Mouse (Mus musculus): ENCODE data around the gene Nkain2.

DNA sequence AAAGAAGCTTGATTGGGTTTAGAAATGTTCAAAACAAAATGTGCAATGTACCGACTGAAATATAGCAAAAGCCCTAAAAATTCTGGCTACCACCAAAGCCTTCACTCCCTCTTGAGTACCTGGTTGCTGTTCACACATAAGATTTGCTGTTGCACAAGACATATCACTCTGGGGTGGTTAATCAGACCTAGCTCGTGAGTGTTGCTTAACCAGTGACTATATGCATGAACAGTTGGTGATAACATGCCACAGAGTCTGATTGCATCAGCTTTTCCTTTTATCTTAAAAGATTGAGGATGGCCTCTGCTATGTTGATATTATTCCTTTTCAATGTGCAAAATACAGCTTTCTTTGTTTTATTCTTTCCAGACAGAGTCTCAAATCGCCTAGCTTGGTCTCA, 1243.0 kb downstream of the Nkain2 start:
- TF ChIP-seq CTCF (IDR thresholded peaks at IDR 0.05; ENCODE audit: control insufficient read depth, insufficient read depth, insufficient read length) (no peak), MAX (IDR thresholded peaks at IDR 0.05) (no peak), MYOD1 (IDR thresholded peaks at IDR 0.05; ENCODE audit: control insufficient read depth, insufficient read length, low read depth) (no peak)

Data from C2C12 (cell line).